Mouse (Mus musculus): Measurements from ENCODE around the gene Abhd12. TPM values are rescaled to one million over a fixed set of nuclear protein-coding genes. Genes with fewer than 3 reads are reported as not detected.

Abhd12 gene
- polyA plus RNA-seq, 1 experiment = 60.0 TPM

- Histone ChIP-seq H3K4me1 (ENCODE audit: control insufficient read depth, insufficient read depth, low read length) (no peaks in the 10 kb centered on the region; the same call in 1 of the 2 replicates), H3K4me3 (replicated peaks; ENCODE audit: extremely low read depth, low read depth, low read length) (no peak overlapping the region)
- no peak for DNase-seq
- WGBS = 85% methylated on average over 2 of the region's 2 CpGs
- TF ChIP-seq CTCF (IDR thresholded peaks at IDR 0.05; ENCODE audit: insufficient read depth, low read length) (no peak), POLR2A (IDR thresholded peaks at IDR 0.05; ENCODE audit: borderline replicate concordance, extremely low read depth, low read depth, low read length) (no peak)
Measured at GRCm38 (mm10) chr2:150861128-150861527, 43.4 kb downstream of the Abhd12 start.

GRCm38 (mm10) chr2:150859709-150860470 lies 44.7 kb downstream of the Abhd12 start:
- no peaks in the 10 kb centered on the region; the same call in 1 of the 2 replicates for H3K4me1 ChIP-seq (ENCODE audit: control insufficient read depth, insufficient read depth, low read length)
- no peak for DNase-seq
- no peak overlapping the region for H3K4me3 ChIP-seq (replicated peaks; ENCODE audit: extremely low read depth, low read depth, low read length)
- no peak for TF ChIP-seq CTCF (IDR thresholded peaks at IDR 0.05; ENCODE audit: insufficient read depth, low read length)
- TF ChIP-seq POLR2A (IDR thresholded peaks at IDR 0.05; ENCODE audit: borderline replicate concordance, extremely low read depth, low read depth, low read length) = no peak
- WGBS = 67% methylated on average over 11 of the region's 11 CpGs

- no peak for DNase-seq
- no peak for TF ChIP-seq POLR2A (IDR thresholded peaks at IDR 0.05; ENCODE audit: borderline replicate concordance, extremely low read depth, low read depth, low read length)
- TF ChIP-seq CTCF (IDR thresholded peaks at IDR 0.05; ENCODE audit: insufficient read depth, low read length) = no peak
- 67% methylated on average over 9 of the region's 9 CpGs for WGBS
- Histone ChIP-seq H3K4me3 (replicated peaks; ENCODE audit: extremely low read depth, low read depth, low read length) (no peak overlapping the region), H3K4me1 (ENCODE audit: control insufficient read depth, insufficient read depth, low read length) (no peaks in the 10 kb centered on the region; the same call in 1 of the 2 replicates)
Measured at GRCm38 (mm10) chr2:150858724-150859487, 45.6 kb downstream of the Abhd12 start.

- no peak for TF ChIP-seq POLR2A (IDR thresholded peaks at IDR 0.05; ENCODE audit: borderline replicate concordance, extremely low read depth, low read depth, low read length)
- no peak for TF ChIP-seq CTCF (IDR thresholded peaks at IDR 0.05; ENCODE audit: insufficient read depth, low read length)
- DNase-seq = no peak
- Histone ChIP-seq H3K4me3 (replicated peaks; ENCODE audit: extremely low read depth, low read depth, low read length) (no peak overlapping the region), H3K4me1 (ENCODE audit: control insufficient read depth, insufficient read depth, low read length) (no peaks in the 10 kb centered on the region; the same call in 1 of the 2 replicates)
Measured at GRCm38 (mm10) chr2:150855186-150855585, 49.4 kb downstream of the Abhd12 start.

GRCm38 (mm10) chr2:150851251-150851650 lies 53.3 kb downstream of the Abhd12 start:
- no peak for TF ChIP-seq CTCF (IDR thresholded peaks at IDR 0.05; ENCODE audit: insufficient read depth, low read length)
- no peak for TF ChIP-seq POLR2A (IDR thresholded peaks at IDR 0.05; ENCODE audit: borderline replicate concordance, extremely low read depth, low read depth, low read length)
- WGBS = 57% methylated on average over 9 of the region's 9 CpGs
- H3K4me3 ChIP-seq (replicated peaks; ENCODE audit: extremely low read depth, low read depth, low read length) = no peak overlapping the region
- no peaks in the 10 kb centered on the region for H3K4me1 ChIP-seq (ENCODE audit: control insufficient read depth, insufficient read depth, low read length)
- no peak for DNase-seq

GRCm38 (mm10) chr2:150847436-150847995 lies 57.0 kb downstream of the Abhd12 start:
- TF ChIP-seq CTCF (IDR thresholded peaks at IDR 0.05; ENCODE audit: insufficient read depth, low read length) (no peak), POLR2A (IDR thresholded peaks at IDR 0.05; ENCODE audit: borderline replicate concordance, extremely low read depth, low read depth, low read length) (no peak)
- DNase-seq = no peak
- 66% methylated on average over 8 of the region's 8 CpGs for WGBS

GRCm38 (mm10) chr2:150844798-150845197 lies 59.7 kb downstream of the Abhd12 start:
- no peak overlapping the region for H3K4me3 ChIP-seq (replicated peaks; ENCODE audit: extremely low read depth, low read depth, low read length)
- no peaks in the 10 kb centered on the region for H3K4me1 ChIP-seq (ENCODE audit: control insufficient read depth, insufficient read depth, low read length)
- 74% methylated on average over 1 of the region's 1 CpGs for WGBS
- no peak for DNase-seq
- TF ChIP-seq CTCF (IDR thresholded peaks at IDR 0.05; ENCODE audit: insufficient read depth, low read length) (no peak), POLR2A (IDR thresholded peaks at IDR 0.05; ENCODE audit: borderline replicate concordance, extremely low read depth, low read depth, low read length) (no peak)

More at GRCm38 (mm10) chr2:150847436-150847995, 57.0 kb downstream of the Abhd12 start:
- H3K4me3 ChIP-seq (replicated peaks; ENCODE audit: extremely low read depth, low read depth, low read length) = no peak overlapping the region
- no peaks in the 10 kb centered on the region for H3K4me1 ChIP-seq (ENCODE audit: control insufficient read depth, insufficient read depth, low read length)

GRCm38 (mm10) chr2:150842049-150842461 lies 62.5 kb downstream of the Abhd12 start:
- no peak for TF ChIP-seq CTCF (IDR thresholded peaks at IDR 0.05; ENCODE audit: insufficient read depth, low read length)
- Histone ChIP-seq H3K4me1 (ENCODE audit: control insufficient read depth, insufficient read depth, low read length) (no peaks in the 10 kb centered on the region), H3K4me3 (replicated peaks; ENCODE audit: extremely low read depth, low read depth, low read length) (no peak overlapping the region)
- WGBS = 62% methylated on average over 7 of the region's 7 CpGs
- no peak for DNase-seq

GRCm38 (mm10) chr2:150841109-150841508 lies 63.4 kb downstream of the Abhd12 start:
- TF ChIP-seq CTCF (IDR thresholded peaks at IDR 0.05; ENCODE audit: insufficient read depth, low read length) (no peak), POLR2A (IDR thresholded peaks at IDR 0.05; ENCODE audit: borderline replicate concordance, extremely low read depth, low read depth, low read length) (no peak)
- Histone ChIP-seq H3K4me3 (replicated peaks; ENCODE audit: extremely low read depth, low read depth, low read length) (no peak overlapping the region), H3K4me1 (ENCODE audit: control insufficient read depth, insufficient read depth, low read length) (no peaks in the 10 kb centered on the region)
- no peak for DNase-seq
- 76% methylated on average over 11 of the region's 11 CpGs for WGBS

Data from lung, adult 2 months (tissue).